Mouse (Mus musculus) bone marrow macrophage, adult 2 months (primary cell): ENCODE data around the gene Cldn22.

Experiments
- CTCF ChIP-seq: IDR thresholded peaks from 2 replicates; pipeline ENCODE4 v1.5.1; 2012; ENCODE audit warnings: low read depth, mild to moderate bottlenecking, low read length, moderate library complexity
- POLR2A ChIP-seq: IDR thresholded peaks from 2 replicates; pipeline ENCODE4 v1.6.1; 2012; ENCODE audit warnings: mild to moderate bottlenecking, low read depth, low read length, borderline replicate concordance

GRCm38 (mm10) chr8:47783544-47783943, 40.7 kb upstream of the Cldn22 start:
- TF ChIP-seq CTCF (no peak), POLR2A (no peak)
